Mouse (Mus musculus) liver, embryonic 16.5 days (tissue): ENCODE data around the gene Myh11. TPM values are rescaled to one million over a fixed set of nuclear protein-coding genes. Genes with fewer than 3 reads are reported as not detected.

Experiments used
- ATAC-seq: fragments of 200-750 bp; cut with Nextera tagmentation; 2 replicates; pipeline ENCODE4 v1.8.0; 2017; ENCODE audit warnings: low read depth, mild to moderate bottlenecking, moderate number of reproducible peaks, moderate library complexity
- H3K27ac ChIP-seq: fragments of 300-500 bp; sonication (generic); 2 replicates; pipeline ENCODE4 v1.5.1; 2014; ENCODE audit warnings: mild to moderate bottlenecking, low read length
- H3K27me3 ChIP-seq: fragments of 300-500 bp; sonication (generic); 2 replicates; pipeline ENCODE4 v1.6.1; 2014; ENCODE audit warnings: low read depth, low read length, mixed read lengths; ENCODE audit not compliant: control insufficient read depth, insufficient read depth
- H3K36me3 ChIP-seq: fragments of 300-500 bp; sonication (generic); 2 replicates; pipeline ENCODE4 v1.6.1; 2014; ENCODE audit warnings: mild to moderate bottlenecking; ENCODE audit not compliant: control insufficient read depth, insufficient read depth
- H3K4me1 ChIP-seq: fragments of 300-500 bp; sonication (generic); 2 replicates; pipeline ENCODE4 v1.6.1; 2014; ENCODE audit warnings: low read depth, low read length, mixed read lengths; ENCODE audit not compliant: control insufficient read depth
- H3K4me2 ChIP-seq: fragments of 300-500 bp; sonication (generic); 2 replicates; pipeline ENCODE4 v1.6.1; 2014; ENCODE audit warnings: low read depth, low read length, mixed read lengths
- H3K4me3 ChIP-seq: fragments of 300-500 bp; sonication (generic); 2 replicates; pipeline ENCODE4 v1.5.1; 2014; ENCODE audit warnings: low read depth, mild to moderate bottlenecking, low read length
- H3K9ac ChIP-seq: fragments of 300-500 bp; sonication (generic); 2 replicates; pipeline ENCODE4 v1.6.1; 2014; ENCODE audit warnings: low read depth, low read length
- H3K9me3 ChIP-seq: fragments of 300-500 bp; sonication (generic); replicated peaks from 2 replicates; pipeline ENCODE4 v1.6.1; 2016; ENCODE audit warnings: low read length; ENCODE audit not compliant: control insufficient read depth
- WGBS: fragments of 180-500 bp; shearing (Covaris S2); extraction: QIAGEN DNeasy Blood & Tissue Kit; methylation state at CpG from one replicate; pipeline ENCODE4 v1.1.7; 2014; ENCODE audit not compliant: insufficient replicate concordance; 5-methylcytosine and 5-hydroxymethylcytosine counted together
- polyA plus RNA-seq: library from polyadenylated mRNA; unstranded; fragments of >200 nt; fragmentation: Nextera tagmentation; extraction: Ambion mirVana; gene quantifications from 2 replicates; pipeline ENCODE4 v1.2.1, GENCODE M21; 2015

Gene Myh11
- polyA plus RNA-seq, 1 experiment from 2014 or later = 1.7 TPM

- Histone ChIP-seq H3K27me3 (no peaks in the 10 kb centered on the region), H3K36me3 (no peaks in the 10 kb centered on the region), H3K27ac (no peak overlapping the region), H3K4me2 (no peak overlapping the region), H3K4me1 (no peaks in the 10 kb centered on the region), H3K9me3 (no peaks in the 10 kb centered on the region), H3K9ac (no peak overlapping the region), H3K4me3 (no peak overlapping the region)
- ATAC-seq = no peak
- WGBS = 38% methylated on average over 2 of the region's 2 CpGs
Measured at GRCm38 (mm10) chr16:14258856-14259255, 32.3 kb downstream of the Myh11 start.

- 63% methylated on average over 3 of the region's 3 CpGs for WGBS
- H3K9ac ChIP-seq = no peak overlapping the region
- no peak for ATAC-seq
Measured at GRCm38 (mm10) chr16:14253586-14253985, 37.6 kb downstream of the Myh11 start.

GRCm38 (mm10) chr16:14252877-14253276 is 38.3 kb downstream of the Myh11 start:
- Histone ChIP-seq H3K9me3 (no peaks in the 10 kb centered on the region), H3K9ac (no peak overlapping the region), H3K36me3 (no peaks in the 10 kb centered on the region), H3K27me3 (no peaks in the 10 kb centered on the region), H3K27ac (no peak overlapping the region), H3K4me2 (no peak overlapping the region), H3K4me1 (no peaks in the 10 kb centered on the region), H3K4me3 (no peak overlapping the region)
- no peak for ATAC-seq
- WGBS = 59% methylated on average over 4 of the region's 4 CpGs

More at GRCm38 (mm10) chr16:14253586-14253985, 37.6 kb downstream of the Myh11 start:
- Histone ChIP-seq H3K36me3 (no peaks in the 10 kb centered on the region), H3K27me3 (no peaks in the 10 kb centered on the region), H3K4me1 (no peaks in the 10 kb centered on the region), H3K4me3 (no peak overlapping the region), H3K9me3 (no peaks in the 10 kb centered on the region), H3K27ac (no peak overlapping the region), H3K4me2 (no peak overlapping the region)

DNA sequence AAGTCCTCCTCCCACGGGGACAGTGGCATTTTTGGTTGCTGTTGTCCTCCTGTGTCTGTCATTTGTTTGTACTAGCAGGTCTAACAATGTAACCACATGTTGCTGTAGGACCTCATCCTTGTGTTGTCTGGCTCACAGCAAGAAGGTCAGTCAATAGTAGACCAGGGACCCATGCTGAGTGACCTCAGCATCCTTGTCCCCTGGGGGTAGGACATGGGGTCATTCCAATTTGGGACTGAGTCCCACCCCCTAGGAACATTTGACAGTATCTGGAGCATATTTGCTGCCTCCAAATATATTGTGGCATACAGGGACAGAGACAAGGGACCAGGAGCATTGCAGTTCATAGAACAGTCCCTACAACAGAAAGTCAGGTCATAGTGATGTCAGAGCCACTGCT is 41.3 kb downstream of the Myh11 start:
- Histone ChIP-seq H3K27ac (no peak overlapping the region), H3K27me3 (no peaks in the 10 kb centered on the region), H3K4me3 (no peak overlapping the region), H3K4me1 (no peaks in the 10 kb centered on the region), H3K36me3 (no peaks in the 10 kb centered on the region), H3K9ac (no peak overlapping the region), H3K9me3 (no peaks in the 10 kb centered on the region), H3K4me2 (no peak overlapping the region)
- ATAC-seq = no peak
- 44% methylated on average over 1 of the region's 1 CpGs for WGBS

GRCm38 (mm10) chr16:14242553-14242952 is 48.6 kb downstream of the Myh11 start:
- no peaks in the 10 kb centered on the region for H3K9me3 ChIP-seq
- no peaks in the 10 kb centered on the region for H3K27me3 ChIP-seq
- no peaks in the 10 kb centered on the region for H3K36me3 ChIP-seq
- no peak for ATAC-seq
- H3K27ac ChIP-seq = no peak overlapping the region
- H3K4me1 ChIP-seq = no peaks in the 10 kb centered on the region
- H3K4me3 ChIP-seq = no peak overlapping the region
- H3K4me2 ChIP-seq = no peak overlapping the region
- H3K9ac ChIP-seq = no peak overlapping the region
- WGBS = 20% methylated on average over 2 of the region's 2 CpGs

- no peaks in the 10 kb centered on the region for H3K4me1 ChIP-seq
- no peak for ATAC-seq
- no peaks in the 10 kb centered on the region for H3K27me3 ChIP-seq
- H3K9me3 ChIP-seq = no peaks in the 10 kb centered on the region
- no peaks in the 10 kb centered on the region for H3K36me3 ChIP-seq
- H3K9ac ChIP-seq = no peak overlapping the region
- H3K4me3 ChIP-seq = no peak overlapping the region
- H3K4me2 ChIP-seq = no peak overlapping the region
- H3K27ac ChIP-seq = no peak overlapping the region
- WGBS = 68% methylated on average over 3 of the region's 3 CpGs
Measured at GRCm38 (mm10) chr16:14242059-14242458, 49.1 kb downstream of the Myh11 start.

GRCm38 (mm10) chr16:14237100-14237723 is 54.0 kb downstream of the Myh11 start:
- H3K27ac ChIP-seq = no peak overlapping the region
- H3K4me3 ChIP-seq = no peak overlapping the region
- H3K9ac ChIP-seq = no peak overlapping the region
- no peaks in the 10 kb centered on the region for H3K36me3 ChIP-seq
- H3K4me2 ChIP-seq = no peak overlapping the region
- ATAC-seq = no peak
- H3K4me1 ChIP-seq = no peaks in the 10 kb centered on the region
- 14% methylated on average over 6 of the region's 6 CpGs for WGBS
- H3K9me3 ChIP-seq = no peaks in the 10 kb centered on the region
- no peaks in the 10 kb centered on the region for H3K27me3 ChIP-seq

DNA sequence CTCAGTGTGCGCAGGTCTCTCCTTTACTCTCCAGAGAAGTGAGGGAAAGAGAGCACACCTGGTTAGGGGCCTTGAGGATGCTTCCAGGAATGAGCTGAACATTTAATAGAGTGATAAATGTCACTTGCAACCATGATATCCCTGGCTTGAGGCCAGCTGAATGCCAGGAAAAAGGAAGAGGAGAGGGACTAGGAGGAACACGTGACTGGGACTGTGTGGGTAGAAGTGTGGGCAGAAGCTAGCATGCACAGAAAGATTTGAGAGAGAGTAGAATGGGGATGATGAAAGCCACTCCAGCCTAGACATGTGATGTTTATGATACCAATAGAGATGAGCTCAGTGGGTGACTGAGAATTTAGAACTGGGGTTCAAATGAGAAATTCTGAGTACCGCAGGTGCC is 76.0 kb downstream of the Myh11 start:
- no peaks in the 10 kb centered on the region for H3K9me3 ChIP-seq
- ATAC-seq = no peak
- no peak overlapping the region for H3K4me2 ChIP-seq
- no peaks in the 10 kb centered on the region for H3K4me1 ChIP-seq
- H3K36me3 ChIP-seq = no peaks in the 10 kb centered on the region
- 66% methylated on average over 3 of the region's 3 CpGs for WGBS
- no peak overlapping the region for H3K4me3 ChIP-seq
- no peak overlapping the region for H3K9ac ChIP-seq
- no peak overlapping the region for H3K27ac ChIP-seq
- H3K27me3 ChIP-seq = no peaks in the 10 kb centered on the region

GRCm38 (mm10) chr16:14198798-14199197 is 92.4 kb downstream of the Myh11 start:
- no peak overlapping the region for H3K27ac ChIP-seq
- no peaks in the 10 kb centered on the region for H3K9me3 ChIP-seq
- peaks cover 3% of the 10 kb centered on the region; the same call in 1 of the 2 replicates for H3K4me1 ChIP-seq
- H3K9ac ChIP-seq = no peak overlapping the region
- H3K4me3 ChIP-seq = no peak overlapping the region
- no peaks in the 10 kb centered on the region for H3K36me3 ChIP-seq
- H3K4me2 ChIP-seq = no peak overlapping the region
- no peak for ATAC-seq
- 45% methylated on average over 4 of the region's 4 CpGs for WGBS
- no peaks in the 10 kb centered on the region for H3K27me3 ChIP-seq
